ENCODE assay signal across 8 mouse cellular contexts in genomic region chrX:13461266-13462261, GRCm38 (mm10). TPM values are rescaled to one million over a fixed set of nuclear protein-coding genes. Genes with fewer than 3 reads are reported as not detected.
DNase-seq lines count a peak whose midpoint lies in the region; ATAC-seq lines count a peak whose summit lies in the region.

No protein-coding gene starts in this region.

- DNase-seq in CD4-positive, CD25-positive, alpha-beta regulatory T cell, adult 2 months (ENCODE audit: low read depth, low spot score) = peak; percentile 93
- DNase-seq in c-Kit-negative CD71-positive TER-119-positive erythroid progenitor cells, embryonic 14.5 days (ENCODE audit: low read depth, low spot score) = peak; percentile 74
- DNase-seq in forebrain, embryonic 10.5 days (ENCODE audit: extremely low spot score, low spot score) = peak; percentile 82
- peak; percentile 91 for DNase-seq in kidney, postnatal 14 days
- DNase-seq in naive thymus-derived CD4-positive, alpha-beta T cell, adult 2 months (ENCODE audit: low read depth) = peak; percentile 95
- peak; percentile 91 for DNase-seq in splenic B cell, adult 2 months (ENCODE audit: low read depth, low spot score)

- peak overlapping the region; percentile 58 for H3K4me2 ChIP-seq in heart, embryonic 15.5 days
- peak overlapping the region; percentile 71 for H3K4me2 ChIP-seq in liver, embryonic 12.5 days

- peaks cover 7% of the 10 kb centered on the region; the same call in 1 of the 2 replicates for H3K4me1 ChIP-seq in forebrain, embryonic 10.5 days
- H3K4me1 ChIP-seq in heart, embryonic 15.5 days (replicated peaks) = 0 out of 2 replicates have a peak, but pooled peaks cover 4% of the 10 kb centered on the region
- peaks cover 10% of the 10 kb centered on the region for H3K4me1 ChIP-seq in liver, embryonic 12.5 days

- 18% methylated on average over 46 of the region's 46 CpGs for WGBS in forebrain, embryonic 10.5 days
- 10% methylated on average over 46 of the region's 46 CpGs for WGBS in heart, embryonic 15.5 days
- WGBS in liver, embryonic 12.5 days (ENCODE audit: insufficient replicate concordance) = 4% methylated on average over 46 of the region's 46 CpGs

- ATAC-seq in heart, embryonic 15.5 days (replicated peaks; ENCODE audit: insufficient number of reproducible peaks, insufficient read depth, low FRiP score, low read depth) = peak; percentile 93
- peak; percentile 95 for ATAC-seq in liver, embryonic 12.5 days

- peak overlapping the region; percentile 88 for H3K27ac ChIP-seq in forebrain, embryonic 10.5 days
- H3K27ac ChIP-seq in heart, embryonic 15.5 days = peak overlapping the region; percentile 84
- 0 out of 2 replicates have a peak overlapping the region, but pooled peaks have one; percentile 25 for H3K27ac ChIP-seq in liver, embryonic 12.5 days

- peak overlapping the region; percentile 43 for H3K9ac ChIP-seq in heart, embryonic 15.5 days
- peak overlapping the region; percentile 44; the same call in 1 of the 2 replicates for H3K9ac ChIP-seq in liver, embryonic 12.5 days

- peaks cover 72% of the 10 kb centered on the region for H3K27me3 ChIP-seq in forebrain, embryonic 10.5 days (ENCODE audit: poor library complexity, severe bottlenecking)
- no peaks in the 10 kb centered on the region for H3K27me3 ChIP-seq in heart, embryonic 15.5 days
- no peaks in the 10 kb centered on the region for H3K27me3 ChIP-seq in liver, embryonic 12.5 days (replicated peaks)
- H3K27me3 ChIP-seq in splenic B cell, adult 2 months (ENCODE audit: control insufficient read depth, insufficient read depth, low read length, poor library complexity, severe bottlenecking) = no peaks in the 10 kb centered on the region

- no peaks in the 10 kb centered on the region for H3K9me3 ChIP-seq in forebrain, embryonic 10.5 days
- no peaks in the 10 kb centered on the region for H3K9me3 ChIP-seq in heart, embryonic 15.5 days (replicated peaks)
- no peaks in the 10 kb centered on the region for H3K9me3 ChIP-seq in liver, embryonic 12.5 days (replicated peaks)

- H3K4me3 ChIP-seq in forebrain, embryonic 10.5 days = peak overlapping the region; percentile 49
- H3K4me3 ChIP-seq in heart, embryonic 15.5 days = peak overlapping the region; percentile 43
- H3K4me3 ChIP-seq in liver, embryonic 12.5 days = peak overlapping the region; percentile 53

- no peaks in the 10 kb centered on the region for H3K36me3 ChIP-seq in forebrain, embryonic 10.5 days (replicated peaks)
- H3K36me3 ChIP-seq in heart, embryonic 15.5 days = no peaks in the 10 kb centered on the region
- H3K36me3 ChIP-seq in liver, embryonic 12.5 days = no peaks in the 10 kb centered on the region
- H3K36me3 ChIP-seq in splenic B cell, adult 2 months (ENCODE audit: control insufficient read depth, insufficient read depth, low read length, poor library complexity, severe bottlenecking) = no peaks in the 10 kb centered on the region

RNA-seq across cellular contexts. Expression of gene Nyx, which starts 4.3 kb away (rescaled TPM):
- 0.04 and 0.06 TPM in 2 replicates for polyA plus RNA-seq in forebrain, embryonic 10.5 days (2016; fragmentation: Nextera tagmentation; extraction: Ambion mirVana)
- polyA plus RNA-seq in heart, embryonic 15.5 days (2015; fragmentation: Nextera tagmentation; extraction: Ambion mirVana) = 0.06 and 0.18 TPM in 2 replicates
- not detected in 2 replicates for polyA plus RNA-seq in liver, embryonic 12.5 days (2016; fragmentation: Nextera tagmentation; extraction: Ambion mirVana)

Comparison
In these comparisons a context has a peak if more than half of its experiments do, and no peak if none do; other contexts are left out.
1. Peak in every context shown above with its lines: DNase-seq, ATAC-seq, H3K4me3 ChIP-seq and H3K27ac ChIP-seq.
2. H3K27ac ChIP-seq: peak in every context shown above with its lines; median percentile 88 in forebrain, embryonic 10.5 days; 84 in heart, embryonic 15.5 days; 25 in liver, embryonic 12.5 days.